In the genomic region with DNA sequence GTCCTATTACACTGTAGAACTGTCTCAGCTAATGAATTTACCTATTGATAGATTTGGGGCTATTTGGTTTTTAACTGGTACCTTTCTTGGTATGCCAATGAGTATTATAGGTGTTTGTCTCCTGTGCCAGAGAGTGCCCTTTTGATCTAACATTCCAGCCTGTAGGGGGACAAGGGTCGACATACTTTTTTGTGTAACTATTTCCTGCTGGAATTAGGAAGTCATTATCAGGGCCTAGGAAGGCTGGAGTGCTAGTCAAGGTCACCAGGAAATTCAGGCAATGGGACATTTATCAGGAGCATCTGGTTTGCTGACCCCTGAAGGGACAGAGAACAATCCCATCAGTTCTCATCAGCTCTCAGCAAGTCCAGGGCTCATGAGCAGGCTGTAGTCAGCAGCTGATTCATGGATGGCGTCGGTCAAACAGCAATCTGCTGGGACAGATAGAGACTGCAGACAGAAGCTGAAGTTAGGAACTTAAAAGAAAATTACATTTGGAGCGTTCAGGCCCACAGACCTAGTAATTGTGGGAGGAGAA, we compare ENCODE assay signal across 16 mouse cellular contexts. TPM values are rescaled to one million over a fixed set of nuclear protein-coding genes. Genes with fewer than 3 reads are reported as not detected.
DNase-seq lines count a peak whose midpoint lies in the region; ATAC-seq and TF ChIP-seq lines count a peak whose summit lies in the region.
"Had no signal": no experiment of that assay in that cellular context is flagged by ENCODE, and none has a peak within 500 bp of the region (broad histone marks: within the 10 kb centered on the region; RNA-seq: fewer than 3 reads in every experiment).

No protein-coding gene starts in this region.

- no peak for ATAC-seq in liver, embryonic 16.5 days (ENCODE audit: low read depth)
- no peak for ATAC-seq in midbrain, embryonic 16.5 days
- ATAC-seq: forebrain, embryonic 13.5 days; Patski had no signal

- H3K4me2 ChIP-seq in liver, embryonic 16.5 days (ENCODE audit: low read depth, low read length), result no peak overlapping the region
- H3K4me2 ChIP-seq in midbrain, embryonic 16.5 days (ENCODE audit: low read length), result no peak overlapping the region
- H3K4me2 ChIP-seq: embryonic facial prominence, embryonic 15.5 days; forebrain, embryonic 13.5 days; hindbrain, embryonic 12.5 days; limb, embryonic 15.5 days; neural tube, embryonic 15.5 days had no signal

- peaks cover 26% of the 10 kb centered on the region for H3K4me1 ChIP-seq in heart, adult 2 months (ENCODE audit: control insufficient read depth, insufficient read depth, low read length)
- peaks cover 35% of the 10 kb centered on the region for H3K4me1 ChIP-seq in liver, embryonic 16.5 days (ENCODE audit: control insufficient read depth, low read depth, low read length)
- peaks cover 19% of the 10 kb centered on the region for H3K4me1 ChIP-seq in midbrain, embryonic 16.5 days (ENCODE audit: control insufficient read depth, insufficient read depth, low read length)

- no peak for DNase-seq in heart, adult 2 months
- no peak for DNase-seq in heart, adult 8-10 months (ENCODE audit: low spot score)
- DNase-seq in kidney, adult 9 months, result peak; percentile 51
- DNase-seq in kidney, postnatal 10 days, result no peak
- peak; percentile 80 for DNase-seq in R1 (ENCODE audit: low read depth, low spot score)
- DNase-seq: adrenal gland, adult 2 months; gastrocnemius, postnatal 14 days had no signal

- no peak overlapping the region for H3K9ac ChIP-seq in heart, adult 2 months (ENCODE audit: low read depth, low read length)
- no peak overlapping the region for H3K9ac ChIP-seq in liver, embryonic 16.5 days (ENCODE audit: low read depth, low read length)
- no peak overlapping the region for H3K9ac ChIP-seq in midbrain, embryonic 16.5 days (ENCODE audit: low read depth, low read length)
- H3K9ac ChIP-seq: embryonic facial prominence, embryonic 15.5 days; forebrain, embryonic 13.5 days; hindbrain, embryonic 12.5 days; limb, embryonic 15.5 days; neural tube, embryonic 15.5 days had no signal

- intact Hi-C loops in heart, adult 2 months (cut with DNase I), result no loop called here

- H3K4me3 ChIP-seq in heart, adult 2 months, result no peak overlapping the region
- no peak overlapping the region for H3K4me3 ChIP-seq in liver, embryonic 16.5 days (ENCODE audit: low read depth, low read length)
- no peak overlapping the region for H3K4me3 ChIP-seq in midbrain, embryonic 16.5 days (ENCODE audit: low read depth, low read length)
- H3K4me3 ChIP-seq: embryonic facial prominence, embryonic 15.5 days; forebrain, embryonic 13.5 days; hindbrain, embryonic 12.5 days; limb, embryonic 15.5 days; neural tube, embryonic 15.5 days had no signal

- peak; percentile 59 for TF ChIP-seq CTCF in heart, adult 2 months (IDR thresholded peaks at IDR 0.05)

- TF ChIP-seq EP300 in heart, adult 2 months (IDR thresholded peaks at IDR 0.05; ENCODE audit: insufficient read depth, low read depth, low read length), result no peak

- H3K27ac ChIP-seq in heart, adult 2 months, result peak overlapping the region; percentile 44
- H3K27ac ChIP-seq in liver, embryonic 16.5 days (ENCODE audit: low read length), result peak overlapping the region; percentile 3; the same call in 1 of the 2 replicates
- H3K27ac ChIP-seq in midbrain, embryonic 16.5 days (ENCODE audit: low read length), result no peak overlapping the region
- H3K27ac ChIP-seq: embryonic facial prominence, embryonic 15.5 days; forebrain, embryonic 13.5 days; hindbrain, embryonic 12.5 days; limb, embryonic 15.5 days; neural tube, embryonic 15.5 days had no signal

- no peak for TF ChIP-seq POLR2A in heart, adult 2 months (IDR thresholded peaks at IDR 0.05; ENCODE audit: insufficient read depth, low read depth, low read length)

- 31% methylated on average over 4 of the region's 4 CpGs for WGBS in heart, adult 2 months
- 43% methylated on average over 4 of the region's 4 CpGs for WGBS in liver, embryonic 16.5 days (ENCODE audit: insufficient replicate concordance)
- WGBS in midbrain, embryonic 16.5 days, result 78% methylated on average over 4 of the region's 4 CpGs

- H3K36me3 ChIP-seq in heart, adult 2 months (ENCODE audit: control insufficient read depth, insufficient read depth, low read length), result peaks cover 30% of the 10 kb centered on the region
- H3K36me3 ChIP-seq in liver, embryonic 16.5 days (ENCODE audit: control insufficient read depth, insufficient read depth), result no peaks in the 10 kb centered on the region
- H3K36me3 ChIP-seq in midbrain, embryonic 16.5 days (ENCODE audit: control insufficient read depth, insufficient read depth, low read length), result no peaks in the 10 kb centered on the region
- H3K36me3 ChIP-seq: embryonic facial prominence, embryonic 15.5 days; hindbrain, embryonic 12.5 days; limb, embryonic 15.5 days; neural tube, embryonic 15.5 days had no signal

- H3K27me3 ChIP-seq in heart, adult 2 months (ENCODE audit: control insufficient read depth, insufficient read depth, low read length), result no peaks in the 10 kb centered on the region
- H3K27me3 ChIP-seq in liver, embryonic 16.5 days (ENCODE audit: control insufficient read depth, insufficient read depth, low read depth, low read length), result no peaks in the 10 kb centered on the region
- H3K27me3 ChIP-seq in midbrain, embryonic 16.5 days (ENCODE audit: control insufficient read depth, insufficient read depth, low read depth, low read length), result no peaks in the 10 kb centered on the region
- H3K27me3 ChIP-seq: embryonic facial prominence, embryonic 15.5 days; forebrain, embryonic 13.5 days; hindbrain, embryonic 12.5 days; limb, embryonic 15.5 days; neural tube, embryonic 15.5 days; Patski had no signal

- no peaks in the 10 kb centered on the region for H3K9me3 ChIP-seq in liver, embryonic 16.5 days (replicated peaks; ENCODE audit: control insufficient read depth, low read length)
- no peaks in the 10 kb centered on the region for H3K9me3 ChIP-seq in midbrain, embryonic 16.5 days (replicated peaks; ENCODE audit: control insufficient read depth, low read length, poor library complexity, severe bottlenecking)
- H3K9me3 ChIP-seq: embryonic facial prominence, embryonic 15.5 days; forebrain, embryonic 13.5 days; hindbrain, embryonic 12.5 days; limb, embryonic 15.5 days; neural tube, embryonic 15.5 days had no signal

- peaks cover 9% of the 10 kb centered on the region; the same call in 1 of the 2 replicates for H3K79me2 ChIP-seq in heart, adult 2 months (replicated peaks; ENCODE audit: control insufficient read depth, insufficient read depth, low read length)

RNA-seq across cellular contexts. Expression of gene Kat2b, which starts 6.4 kb away (rescaled TPM):
- total RNA-seq in heart, adult 2 months (2021), result 10 to 100 TPM; 78.7 to 82.9 TPM
- 20.0 and 51.0 TPM in 2 replicates for polyA plus RNA-seq in heart, adult 2 months (2012; rRNA removed)
- total RNA-seq in heart, adult 8-10 months (2022), result 100 to 1,000 TPM in 1 of 4 experiments, 10 to 100 TPM in 3; 78.8 to 106 (median 88.9) TPM
- 5.2 and 5.3 TPM in 2 replicates for polyA plus RNA-seq in liver, embryonic 16.5 days (2015; fragmentation: Nextera tagmentation; extraction: Ambion mirVana)
- 7.2 and 8.7 TPM in 2 replicates for polyA plus RNA-seq in midbrain, embryonic 16.5 days (2015; fragmentation: Nextera tagmentation; extraction: Ambion mirVana)

RNA-seq across cellular contexts. Expression of gene Pp2d1, which starts 33.8 kb away (rescaled TPM):
- not detected for total RNA-seq in heart, adult 2 months (2021)
- not detected in 2 replicates for polyA plus RNA-seq in heart, adult 2 months (2012; rRNA removed)
- not detected for total RNA-seq in heart, adult 8-10 months (2022)
- polyA plus RNA-seq in liver, embryonic 16.5 days (2015; fragmentation: Nextera tagmentation; extraction: Ambion mirVana), result 0.06 and 0.08 TPM in 2 replicates
- 0.46 and 0.50 TPM in 2 replicates for polyA plus RNA-seq in midbrain, embryonic 16.5 days (2015; fragmentation: Nextera tagmentation; extraction: Ambion mirVana)
- total RNA-seq: adrenal gland, adult 2 months; gastrocnemius, postnatal 14 days; megakaryocyte, adult 5-6 weeks had no signal
- polyA plus RNA-seq: adrenal gland, adult 2 months had no signal

Comparison
In these comparisons a context has a peak if more than half of its experiments do, and no peak if none do; other contexts are left out.
1. DNase-seq: peak in kidney, adult 9 months (single experiment) and R1 (single experiment); none in heart, adult 2 months (0 of 2), heart, adult 8-10 months (single experiment) and kidney, postnatal 10 days (single experiment).